Mouse (Mus musculus): ENCODE data around the gene Igdcc4. TPM values are rescaled to one million over a fixed set of nuclear protein-coding genes. Genes with fewer than 3 reads are reported as not detected.
A peak's percentile ranks its signal among the peaks of the same experiment; 100 is the strongest.

Gene Igdcc4
- polyA plus RNA-seq, 1 experiment = 9.4 TPM

DNA sequence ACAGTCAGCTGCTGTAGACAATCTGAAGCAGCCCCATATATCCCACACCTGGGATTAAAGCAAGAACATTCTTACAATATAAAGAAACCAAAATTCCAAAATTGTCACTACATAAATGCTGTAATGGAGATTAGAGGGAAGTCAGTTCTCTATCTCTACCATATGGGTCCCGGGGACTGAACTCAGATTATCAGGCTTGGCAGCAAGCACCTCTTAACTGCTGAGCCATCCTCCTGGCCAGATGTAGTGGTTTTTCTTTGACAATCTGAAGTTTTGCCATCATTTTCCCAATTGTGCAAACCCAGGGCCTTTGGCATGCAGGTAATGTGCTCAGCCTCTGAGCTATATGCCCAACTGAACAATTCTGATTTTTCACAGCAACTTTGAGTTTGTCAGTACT is 16.0 kb upstream of the Igdcc4 start:
- Histone ChIP-seq H3K4me2 (ENCODE audit: low read depth) (no peak overlapping the region), H3K4me3 (no peak overlapping the region), H3ac (ENCODE audit: control insufficient read depth, insufficient read length) (no peak overlapping the region), H3K36me3 (ENCODE audit: control insufficient read depth, insufficient read depth) (peaks cover 21% of the 10 kb centered on the region), H3K27me3 (ENCODE audit: control insufficient read depth, insufficient read depth, insufficient read length) (no peaks in the 10 kb centered on the region), H3K79me2 (ENCODE audit: control insufficient read depth, insufficient read depth) (no peaks in the 10 kb centered on the region)
- no peak for TF ChIP-seq TCF3 (IDR thresholded peaks at IDR 0.05; ENCODE audit: insufficient read length, low read depth)
- TF ChIP-seq POLR2A (IDR thresholded peaks at IDR 0.05; ENCODE audit: insufficient read length, low read depth) = no peak
- TF ChIP-seq MYOG (IDR thresholded peaks at IDR 0.05; ENCODE audit: control insufficient read depth in 1 of 3, insufficient read depth in 1 of 3, insufficient read length in 2 of 3, low read depth in 2 of 3) = no peak
- no peak for TF ChIP-seq CEBPB (IDR thresholded peaks at IDR 0.05; ENCODE audit: insufficient read depth, poor library complexity, severe bottlenecking)
- TF ChIP-seq E2F4 (IDR thresholded peaks at IDR 0.05; ENCODE audit: insufficient read depth) = no peak
- TF ChIP-seq MYOD1 (IDR thresholded peaks at IDR 0.05; ENCODE audit: control insufficient read depth in 1 of 3, insufficient read length in 2 of 3, low read depth in 2 of 3) = no peak
- no peak for TF ChIP-seq SRF (IDR thresholded peaks at IDR 0.05; ENCODE audit: control insufficient read depth, insufficient read length, low read depth)
- no peak for TF ChIP-seq POLR2AphosphoS2 (IDR thresholded peaks at IDR 0.05; ENCODE audit: insufficient read length, low read depth)
- TF ChIP-seq USF1 (IDR thresholded peaks at IDR 0.05; ENCODE audit: low read depth) = no peak
- no peak for TF ChIP-seq REST (IDR thresholded peaks at IDR 0.05; ENCODE audit: insufficient read depth, insufficient read length)
- TF ChIP-seq TCF12 (IDR thresholded peaks at IDR 0.05; ENCODE audit: insufficient read depth, poor library complexity, severe bottlenecking) = no peak
- TF ChIP-seq MAX (IDR thresholded peaks at IDR 0.05; ENCODE audit: low read depth) = no peak

- Histone ChIP-seq H3K79me2 (ENCODE audit: control insufficient read depth, insufficient read depth) (no peaks in the 10 kb centered on the region), H3K4me2 (ENCODE audit: low read depth) (no peak overlapping the region), H3K4me3 (no peak overlapping the region), H3ac (ENCODE audit: control insufficient read depth, insufficient read length) (no peak overlapping the region), H3K36me3 (ENCODE audit: control insufficient read depth, insufficient read depth) (peaks cover 10% of the 10 kb centered on the region), H3K27me3 (ENCODE audit: control insufficient read depth, insufficient read depth, insufficient read length) (no peaks in the 10 kb centered on the region)
- TF ChIP-seq SRF (IDR thresholded peaks at IDR 0.05; ENCODE audit: control insufficient read depth, insufficient read length, low read depth) = no peak
- TF ChIP-seq POLR2AphosphoS2 (IDR thresholded peaks at IDR 0.05; ENCODE audit: insufficient read length, low read depth) = no peak
- no peak for TF ChIP-seq MYOD1 (IDR thresholded peaks at IDR 0.05; ENCODE audit: control insufficient read depth in 1 of 3, insufficient read length in 2 of 3, low read depth in 2 of 3)
- no peak for TF ChIP-seq POLR2A (IDR thresholded peaks at IDR 0.05; ENCODE audit: insufficient read length, low read depth)
- no peak for TF ChIP-seq TCF12 (IDR thresholded peaks at IDR 0.05; ENCODE audit: insufficient read depth, poor library complexity, severe bottlenecking)
- no peak for TF ChIP-seq MAX (IDR thresholded peaks at IDR 0.05; ENCODE audit: low read depth)
- no peak for TF ChIP-seq MYOG (IDR thresholded peaks at IDR 0.05; ENCODE audit: control insufficient read depth in 1 of 3, insufficient read depth in 1 of 3, insufficient read length in 2 of 3, low read depth in 2 of 3)
- TF ChIP-seq REST (IDR thresholded peaks at IDR 0.05; ENCODE audit: insufficient read depth, insufficient read length) = no peak
- TF ChIP-seq CEBPB (IDR thresholded peaks at IDR 0.05; ENCODE audit: insufficient read depth, poor library complexity, severe bottlenecking) = no peak
- TF ChIP-seq E2F4 (IDR thresholded peaks at IDR 0.05; ENCODE audit: insufficient read depth) = no peak
- no peak for TF ChIP-seq TCF3 (IDR thresholded peaks at IDR 0.05; ENCODE audit: insufficient read length, low read depth)
- no peak for TF ChIP-seq USF1 (IDR thresholded peaks at IDR 0.05; ENCODE audit: low read depth)
Measured at GRCm38 (mm10) chr9:65086801-65087200, 14.5 kb upstream of the Igdcc4 start.

- H3K4me2 ChIP-seq (ENCODE audit: low read depth) = no peak overlapping the region
- peaks cover 3% of the 10 kb centered on the region for H3K36me3 ChIP-seq (ENCODE audit: control insufficient read depth, insufficient read depth)
- H3K27me3 ChIP-seq (ENCODE audit: control insufficient read depth, insufficient read depth, insufficient read length) = no peaks in the 10 kb centered on the region
- no peak overlapping the region for H3K4me3 ChIP-seq
- H3ac ChIP-seq (ENCODE audit: control insufficient read depth, insufficient read length) = no peak overlapping the region
- no peaks in the 10 kb centered on the region for H3K79me2 ChIP-seq (ENCODE audit: control insufficient read depth, insufficient read depth)
- no peak for TF ChIP-seq POLR2A (IDR thresholded peaks at IDR 0.05; ENCODE audit: insufficient read length, low read depth)
- TF ChIP-seq MYOD1 (IDR thresholded peaks at IDR 0.05; ENCODE audit: control insufficient read depth in 1 of 3, insufficient read length in 2 of 3, low read depth in 2 of 3) = peak in 1 of 3 experiments; percentile 7
Measured at GRCm38 (mm10) chr9:65087490-65087889, 13.8 kb upstream of the Igdcc4 start.

DNA sequence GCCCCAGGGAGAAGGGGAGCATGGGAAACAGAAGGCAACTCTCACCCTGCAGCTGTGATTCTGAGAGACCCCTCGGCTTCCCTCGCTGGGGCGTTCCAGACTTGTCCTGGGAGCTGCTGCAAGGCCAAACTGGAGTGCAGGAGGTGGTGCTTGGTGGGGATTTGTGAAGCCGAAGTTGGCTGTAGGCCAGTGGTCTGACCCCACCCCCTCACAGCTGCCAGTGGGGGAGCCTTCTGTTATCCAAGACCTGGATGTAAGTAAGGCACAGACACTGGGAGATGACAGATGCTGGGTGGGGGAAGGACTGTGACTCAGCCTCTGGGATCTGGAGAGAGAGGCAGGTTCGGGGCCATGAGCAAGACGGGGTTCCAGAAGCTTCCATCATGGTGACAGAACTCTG is 7.0 kb upstream of the Igdcc4 start:
- H3ac ChIP-seq (ENCODE audit: control insufficient read depth, insufficient read length) = no peak overlapping the region
- peak; percentile 81 to 93 (median 84) for TF ChIP-seq MYOG (IDR thresholded peaks at IDR 0.05; ENCODE audit: control insufficient read depth in 1 of 3, insufficient read depth in 1 of 3, insufficient read length in 2 of 3, low read depth in 2 of 3)
- peak; percentile 45 for TF ChIP-seq TCF12 (IDR thresholded peaks at IDR 0.05; ENCODE audit: insufficient read depth, poor library complexity, severe bottlenecking)
- peak; percentile 68 to 93 (median 90) for TF ChIP-seq MYOD1 (IDR thresholded peaks at IDR 0.05; ENCODE audit: control insufficient read depth in 1 of 3, insufficient read length in 2 of 3, low read depth in 2 of 3)
- no peak for TF ChIP-seq MAX (IDR thresholded peaks at IDR 0.05; ENCODE audit: low read depth)
- TF ChIP-seq E2F4 (IDR thresholded peaks at IDR 0.05; ENCODE audit: insufficient read depth) = no peak
- H3K27me3 ChIP-seq (ENCODE audit: control insufficient read depth, insufficient read depth, insufficient read length) = no peaks in the 10 kb centered on the region
- H3K4me2 ChIP-seq (ENCODE audit: low read depth) = no peak overlapping the region
- no peak overlapping the region for H3K4me3 ChIP-seq
- no peaks in the 10 kb centered on the region for H3K36me3 ChIP-seq (ENCODE audit: control insufficient read depth, insufficient read depth)
- no peaks in the 10 kb centered on the region for H3K79me2 ChIP-seq (ENCODE audit: control insufficient read depth, insufficient read depth)

DNA sequence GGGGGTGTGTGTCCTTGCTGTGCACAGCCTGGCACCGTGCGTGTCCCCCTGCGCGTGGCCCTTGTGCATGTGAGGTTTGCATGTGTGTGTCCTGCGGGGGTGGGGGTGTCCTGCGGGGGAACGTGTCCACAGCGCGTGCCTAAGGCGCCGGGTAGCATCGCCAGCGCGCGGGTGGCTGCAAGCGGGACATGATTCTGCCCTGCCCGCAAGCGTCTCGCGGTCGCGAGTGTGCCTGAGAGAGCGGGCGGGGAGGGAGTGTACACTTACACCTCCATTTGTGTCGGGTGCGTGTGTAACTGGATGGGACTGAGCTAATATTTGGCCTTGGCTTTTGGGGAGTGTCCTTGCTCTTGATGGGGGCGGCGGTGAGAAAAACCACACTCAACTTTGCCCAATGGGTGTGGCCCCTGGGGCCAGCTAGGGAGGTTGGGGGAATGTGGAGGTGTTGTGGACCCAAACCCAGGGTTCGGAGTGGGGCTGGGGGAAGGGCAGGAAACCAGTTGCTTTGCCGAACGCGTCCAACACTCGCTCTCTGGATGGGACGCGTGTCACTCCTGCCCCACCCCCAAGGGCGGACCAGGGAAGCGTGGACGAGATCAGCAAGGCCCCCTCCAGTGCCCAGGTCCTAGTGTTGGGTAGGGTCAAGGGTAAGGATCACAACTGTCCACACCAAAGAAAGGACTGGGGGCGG is 545 bp downstream of the Igdcc4 start:
- no peaks in the 10 kb centered on the region for H3K79me2 ChIP-seq (ENCODE audit: control insufficient read depth, insufficient read depth)
- TF ChIP-seq POLR2AphosphoS2 (IDR thresholded peaks at IDR 0.05; ENCODE audit: insufficient read length, low read depth) = peak; percentile 9
- TF ChIP-seq MYOG (IDR thresholded peaks at IDR 0.05; ENCODE audit: control insufficient read depth in 1 of 3, insufficient read depth in 1 of 3, insufficient read length in 2 of 3, low read depth in 2 of 3) = peak in 2 of 3 experiments; percentile 25 to 47
- no peak for TF ChIP-seq SRF (IDR thresholded peaks at IDR 0.05; ENCODE audit: control insufficient read depth, insufficient read length, low read depth)
- TF ChIP-seq MYOD1 (IDR thresholded peaks at IDR 0.05; ENCODE audit: control insufficient read depth in 1 of 3, insufficient read length in 2 of 3, low read depth in 2 of 3) = peak in 1 of 3 experiments; percentile 59
- TF ChIP-seq POLR2A (IDR thresholded peaks at IDR 0.05; ENCODE audit: insufficient read length, low read depth) = no peak
- peak overlapping the region; percentile 86 for H3K4me2 ChIP-seq (ENCODE audit: low read depth)
- H3ac ChIP-seq (ENCODE audit: control insufficient read depth, insufficient read length) = peak overlapping the region; percentile 63
- no peaks in the 10 kb centered on the region for H3K27me3 ChIP-seq (ENCODE audit: control insufficient read depth, insufficient read depth, insufficient read length)
- H3K4me3 ChIP-seq = peak overlapping the region; percentile 37
- H3K36me3 ChIP-seq (ENCODE audit: control insufficient read depth, insufficient read depth) = no peaks in the 10 kb centered on the region
